Mouse (Mus musculus): ENCODE data around the gene Mylk. TPM values are rescaled to one million over a fixed set of nuclear protein-coding genes. Genes with fewer than 3 reads are reported as not detected.
"Not testable (repeated sequence)": the region's sequence is repeated elsewhere in the genome, so short reads cannot be mapped to it uniquely, and the experiment has no call there.

Gene Mylk
- polyA plus RNA-seq (2015; fragmentation: Nextera tagmentation; extraction: Ambion mirVana), result 141 and 144 TPM in 2 replicates

- peak within 1 kb of the TSS; percentile 61 for H3K4me3 ChIP-seq (ENCODE audit: low read length)
- ATAC-seq (ENCODE audit: low read depth), result peak; percentile 96
- peak within 1 kb of the TSS; percentile 71 for H3K9ac ChIP-seq (ENCODE audit: low read length)
- WGBS, result under 1% methylated on average over 46 of the region's 48 CpGs
- H3K27ac ChIP-seq (ENCODE audit: low read length), result peak within 1 kb of the TSS; percentile 49
- no peaks in the 10 kb centered on the region for H3K36me3 ChIP-seq (ENCODE audit: control insufficient read depth, insufficient read depth, low read length)
- H3K27me3 ChIP-seq (ENCODE audit: control insufficient read depth, insufficient read depth, low read depth, low read length), result no peaks in the 10 kb centered on the region; the same call in 1 of the 2 replicates
- peak within 1 kb of the TSS; percentile 84 for H3K4me2 ChIP-seq (ENCODE audit: low read depth, low read length)
- peaks cover 4% of the 10 kb centered on the region for H3K4me1 ChIP-seq (replicated peaks; ENCODE audit: control insufficient read depth, insufficient read depth, low read length)
- no peaks in the 10 kb centered on the region; the same call in 1 of the 2 replicates for H3K9me3 ChIP-seq (ENCODE audit: control insufficient read depth, low read length)
These were observed at the start of gene Mylk for GRCm38 (mm10) chr16:34745065-34745585. Mylk (plus strand) TSS chr16:34745210.

- not testable (repeated sequence) for H3K9me3 ChIP-seq (ENCODE audit: control insufficient read depth, low read length); H3K9ac ChIP-seq (ENCODE audit: low read length); H3K4me2 ChIP-seq (ENCODE audit: low read depth, low read length); H3K27ac ChIP-seq (ENCODE audit: low read length); H3K36me3 ChIP-seq (ENCODE audit: control insufficient read depth, insufficient read depth, low read length); H3K4me3 ChIP-seq (ENCODE audit: low read length); H3K27me3 ChIP-seq (ENCODE audit: control insufficient read depth, insufficient read depth, low read depth, low read length); ATAC-seq (ENCODE audit: low read depth)
- 57% methylated on average over 3 of the region's 3 CpGs for WGBS
- peaks cover 10% of the 10 kb centered on the region for H3K4me1 ChIP-seq (replicated peaks; ENCODE audit: control insufficient read depth, insufficient read depth, low read length)
These were observed 46.3 kb upstream of the Mylk start for GRCm38 (mm10) chr16:34698721-34699120.

- Histone ChIP-seq H3K4me2 (ENCODE audit: low read depth, low read length) (no peak overlapping the region), H3K27ac (ENCODE audit: low read length) (peak overlapping the region; percentile 39), H3K9me3 (ENCODE audit: control insufficient read depth, low read length) (no peaks in the 10 kb centered on the region), H3K27me3 (ENCODE audit: control insufficient read depth, insufficient read depth, low read depth, low read length) (no peaks in the 10 kb centered on the region), H3K4me3 (ENCODE audit: low read length) (no peak overlapping the region), H3K36me3 (ENCODE audit: control insufficient read depth, insufficient read depth, low read length) (peaks cover 3% of the 10 kb centered on the region), H3K9ac (ENCODE audit: low read length) (peak overlapping the region; percentile 51), H3K4me1 (replicated peaks; ENCODE audit: control insufficient read depth, insufficient read depth, low read length) (peaks cover 10% of the 10 kb centered on the region)
- ATAC-seq (ENCODE audit: low read depth), result peak; percentile 86
- 11% methylated on average over 7 of the region's 7 CpGs for whole genome bisulfite sequencing
These were observed 44.7 kb upstream of the Mylk start for GRCm38 (mm10) chr16:34700165-34700827.

- Histone ChIP-seq H3K36me3 (ENCODE audit: control insufficient read depth, insufficient read depth, low read length) (peaks cover 6% of the 10 kb centered on the region), H3K27me3 (ENCODE audit: control insufficient read depth, insufficient read depth, low read depth, low read length) (no peaks in the 10 kb centered on the region), H3K9ac (ENCODE audit: low read length) (0 out of 2 replicates have a peak overlapping the region, but pooled peaks have one; percentile 24), H3K27ac (ENCODE audit: low read length) (peak overlapping the region; percentile 36; the same call in 1 of the 2 replicates), H3K4me3 (ENCODE audit: low read length) (no peak overlapping the region), H3K9me3 (ENCODE audit: control insufficient read depth, low read length) (no peaks in the 10 kb centered on the region), H3K4me1 (replicated peaks; ENCODE audit: control insufficient read depth, insufficient read depth, low read length) (peaks cover 10% of the 10 kb centered on the region), H3K4me2 (ENCODE audit: low read depth, low read length) (no peak overlapping the region)
- peak; percentile 73 for ATAC-seq (ENCODE audit: low read depth)
- WGBS, result 48% methylated on average over 6 of the region's 6 CpGs
These were observed 44.2 kb upstream of the Mylk start for GRCm38 (mm10) chr16:34700828-34701216.

- peaks cover 15% of the 10 kb centered on the region for H3K36me3 ChIP-seq (ENCODE audit: control insufficient read depth, insufficient read depth, low read length)
- peak overlapping the region; percentile 80 for H3K27ac ChIP-seq (ENCODE audit: low read length)
- H3K9ac ChIP-seq (ENCODE audit: low read length), result no peak overlapping the region
- H3K27me3 ChIP-seq (ENCODE audit: control insufficient read depth, insufficient read depth, low read depth, low read length), result no peaks in the 10 kb centered on the region
- 58% methylated on average over 2 of the region's 2 CpGs for WGBS
- no peaks in the 10 kb centered on the region for H3K9me3 ChIP-seq (ENCODE audit: control insufficient read depth, low read length)
- no peak overlapping the region for H3K4me2 ChIP-seq (ENCODE audit: low read depth, low read length)
- peaks cover 3% of the 10 kb centered on the region for H3K4me1 ChIP-seq (replicated peaks; ENCODE audit: control insufficient read depth, insufficient read depth, low read length)
- 0 out of 2 replicates have a peak, but pooled peaks have one; percentile 21 for ATAC-seq (ENCODE audit: low read depth)
- H3K4me3 ChIP-seq (ENCODE audit: low read length), result no peak overlapping the region
These were observed 39.0 kb upstream of the Mylk start for GRCm38 (mm10) chr16:34706019-34706418.

- no peaks in the 10 kb centered on the region for H3K4me1 ChIP-seq (replicated peaks; ENCODE audit: control insufficient read depth, insufficient read depth, low read length)
- peak; percentile 79 for ATAC-seq (ENCODE audit: low read depth)
- no peaks in the 10 kb centered on the region for H3K9me3 ChIP-seq (ENCODE audit: control insufficient read depth, low read length)
- H3K4me2 ChIP-seq (ENCODE audit: low read depth, low read length), result no peak overlapping the region
- H3K27ac ChIP-seq (ENCODE audit: low read length), result peak overlapping the region; percentile 80
- 46% methylated on average over 7 of the region's 7 CpGs for WGBS
- H3K4me3 ChIP-seq (ENCODE audit: low read length), result no peak overlapping the region
- no peaks in the 10 kb centered on the region for H3K27me3 ChIP-seq (ENCODE audit: control insufficient read depth, insufficient read depth, low read depth, low read length)
- peaks cover 15% of the 10 kb centered on the region for H3K36me3 ChIP-seq (ENCODE audit: control insufficient read depth, insufficient read depth, low read length)
- no peak overlapping the region for H3K9ac ChIP-seq (ENCODE audit: low read length)
These were observed 38.5 kb upstream of the Mylk start for GRCm38 (mm10) chr16:34706487-34706946.

GRCm38 (mm10) chr16:34711481-34711880 is 33.5 kb upstream of the Mylk start:
- no peak overlapping the region for H3K4me3 ChIP-seq (ENCODE audit: low read length)
- no peaks in the 10 kb centered on the region for H3K27me3 ChIP-seq (ENCODE audit: control insufficient read depth, insufficient read depth, low read depth, low read length)
- WGBS, result 76% methylated on average over 3 of the region's 3 CpGs
- no peak for ATAC-seq (ENCODE audit: low read depth)
- H3K9me3 ChIP-seq (ENCODE audit: control insufficient read depth, low read length), result no peaks in the 10 kb centered on the region
- H3K4me1 ChIP-seq (replicated peaks; ENCODE audit: control insufficient read depth, insufficient read depth, low read length), result no peaks in the 10 kb centered on the region
- peaks cover 12% of the 10 kb centered on the region for H3K36me3 ChIP-seq (ENCODE audit: control insufficient read depth, insufficient read depth, low read length)
- no peak overlapping the region for H3K27ac ChIP-seq (ENCODE audit: low read length)
- H3K4me2 ChIP-seq (ENCODE audit: low read depth, low read length), result no peak overlapping the region
- no peak overlapping the region for H3K9ac ChIP-seq (ENCODE audit: low read length)

- H3K27ac ChIP-seq (ENCODE audit: low read length), result no peak overlapping the region
- peaks cover 16% of the 10 kb centered on the region for H3K36me3 ChIP-seq (ENCODE audit: control insufficient read depth, insufficient read depth, low read length)
- no peak overlapping the region for H3K4me3 ChIP-seq (ENCODE audit: low read length)
- no peak overlapping the region for H3K9ac ChIP-seq (ENCODE audit: low read length)
- H3K9me3 ChIP-seq (ENCODE audit: control insufficient read depth, low read length), result no peaks in the 10 kb centered on the region
- H3K4me2 ChIP-seq (ENCODE audit: low read depth, low read length), result no peak overlapping the region
- no peak for ATAC-seq (ENCODE audit: low read depth)
- H3K4me1 ChIP-seq (replicated peaks; ENCODE audit: control insufficient read depth, insufficient read depth, low read length), result no peaks in the 10 kb centered on the region
- WGBS, result 82% methylated on average over 3 of the region's 3 CpGs
- H3K27me3 ChIP-seq (ENCODE audit: control insufficient read depth, insufficient read depth, low read depth, low read length), result no peaks in the 10 kb centered on the region
These were observed 19.9 kb upstream of the Mylk start for GRCm38 (mm10) chr16:34725156-34725555.

- not testable (repeated sequence) for H3K4me2 ChIP-seq (ENCODE audit: low read depth, low read length); H3K36me3 ChIP-seq (ENCODE audit: control insufficient read depth, insufficient read depth, low read length); H3K27me3 ChIP-seq (ENCODE audit: control insufficient read depth, insufficient read depth, low read depth, low read length); H3K4me1 ChIP-seq (replicated peaks; ENCODE audit: control insufficient read depth, insufficient read depth, low read length); H3K27ac ChIP-seq (ENCODE audit: low read length); H3K4me3 ChIP-seq (ENCODE audit: low read length); ATAC-seq (ENCODE audit: low read depth); H3K9me3 ChIP-seq (ENCODE audit: control insufficient read depth, low read length); H3K9ac ChIP-seq (ENCODE audit: low read length)
These were observed 16.4 kb upstream of the Mylk start for GRCm38 (mm10) chr16:34728610-34729009.

Measured in lung, embryonic 16.5 days (tissue).